Mouse (Mus musculus) stomach, adult 2 months (tissue): ENCODE measurements around the gene Phkg2. TPM values are rescaled to one million over a fixed set of nuclear protein-coding genes. Genes with fewer than 3 reads are reported as not detected.

Source experiments
- polyA plus RNA-seq: library from polyadenylated mRNA; depleted of rRNA; stranded (reverse); fragments of >200 nt; gene quantifications from 2 replicates; pipeline ENCODE4 v1.2.3, GENCODE M21; 2012; rRNA removed

The Phkg2 gene
- polyA plus RNA-seq = 20.4 and 20.7 TPM in 2 replicates

GRCm38 (mm10) chr7:127572895-127573471, at the start of gene Phkg2:
Gene Phkg2 (plus strand): TSS chr7:127573340.

GRCm38 (mm10) chr7:127561340-127561858, 11.7 kb upstream of the Phkg2 start, which contains the start of gene Tmem265:
Gene Tmem265 (plus strand): TSS chr7:127561390.

GRCm38 (mm10) chr7:127588011-127588871, 15.1 kb downstream of the Phkg2 start, which contains the start of the genes Ccdc189 and Rnf40:
Gene Ccdc189 (minus strand): TSS chr7:127588595.
Gene Rnf40 (plus strand): TSS chr7:127588767.

GRCm38 (mm10) chr7:127614891-127615843, 42.0 kb downstream of the Phkg2 start, which contains the start of gene Zfp629:
Gene Zfp629 (minus strand): TSS chr7:127615797.

Other genes starting within 250 kb of the Phkg2 start
- 18.3 and 25.5 TPM in 2 replicates for gene Zfp768, start 227.8 kb upstream of the Phkg2 start, polyA plus RNA-seq
- gene Zfp747, start 197.3 kb upstream of the Phkg2 start, polyA plus RNA-seq = 3.3 and 4.0 TPM in 2 replicates
- 1.2 and 1.4 TPM in 2 replicates for gene 9130019O22Rik, start 186.2 kb upstream of the Phkg2 start, polyA plus RNA-seq
- gene E430018J23Rik, start 179.7 kb upstream of the Phkg2 start, polyA plus RNA-seq = 2.8 and 3.5 TPM in 2 replicates
- 2.2 and 2.6 TPM in 2 replicates for gene Zfp764, start 166.5 kb upstream of the Phkg2 start, polyA plus RNA-seq
- gene Zfp688, start 151.3 kb upstream of the Phkg2 start, polyA plus RNA-seq = 14.0 and 16.3 TPM in 2 replicates
- 1.6 and 1.9 TPM in 2 replicates for gene Zfp689, start 124.2 kb upstream of the Phkg2 start, polyA plus RNA-seq
- gene Prr14, start 113.7 kb upstream of the Phkg2 start, polyA plus RNA-seq = 33.3 and 47.2 TPM in 2 replicates
- gene Fbrs, start 94.1 kb upstream of the Phkg2 start, polyA plus RNA-seq = 20.3 and 21.3 TPM in 2 replicates
- 5.6 and 8.6 TPM in 2 replicates for gene Srcap, start 61.4 kb upstream of the Phkg2 start, polyA plus RNA-seq
- 5.0 and 5.1 TPM in 2 replicates for gene Gm42715, start 53.8 kb upstream of the Phkg2 start, polyA plus RNA-seq
- gene Tmem265, start 11.9 kb upstream of the Phkg2 start, polyA plus RNA-seq = 2.9 and 4.0 TPM in 2 replicates
- 1.3 and 1.7 TPM in 2 replicates for gene Ccdc189, start 15.3 kb downstream of the Phkg2 start, polyA plus RNA-seq
- 8.0 and 9.1 TPM in 2 replicates for gene Rnf40, start 15.4 kb downstream of the Phkg2 start, polyA plus RNA-seq
- gene Zfp629, start 42.5 kb downstream of the Phkg2 start, polyA plus RNA-seq = 2.6 and 3.5 TPM in 2 replicates
- 20.6 and 22.6 TPM in 2 replicates for gene Bcl7c, start 135.6 kb downstream of the Phkg2 start, polyA plus RNA-seq
- 20.2 and 35.6 TPM in 2 replicates for gene Ctf1, start 139.4 kb downstream of the Phkg2 start, polyA plus RNA-seq
- gene Ctf2, start 158.8 kb downstream of the Phkg2 start, polyA plus RNA-seq = not detected in 2 replicates
- 22.9 and 30.3 TPM in 2 replicates for gene Fbxl19, start 171.2 kb downstream of the Phkg2 start, polyA plus RNA-seq
- gene Orai3, start 196.5 kb downstream of the Phkg2 start, polyA plus RNA-seq = 20.9 and 23.7 TPM in 2 replicates
- 4.1 and 4.5 TPM in 2 replicates for gene Setd1a, start 203.3 kb downstream of the Phkg2 start, polyA plus RNA-seq
- not detected in 2 replicates for gene Gm49388, start 212.3 kb downstream of the Phkg2 start, polyA plus RNA-seq
- 21.9 and 24.6 TPM in 2 replicates for gene Hsd3b7, start 227.3 kb downstream of the Phkg2 start, polyA plus RNA-seq